Mouse (Mus musculus): Measurements from ENCODE around the gene Tmem28.

GRCm38 (mm10) chrX:99819395-99819935 lies 1.4 kb upstream of the Tmem28 start:
- TF ChIP-seq GATA1 (IDR thresholded peaks at IDR 0.05; ENCODE audit: borderline replicate concordance, low read length) (no peak), FLI1 (IDR thresholded peaks at IDR 0.05; ENCODE audit: low read length) (no peak)
